Mouse (Mus musculus): ENCODE results near the gene Sirt7.

DNA sequence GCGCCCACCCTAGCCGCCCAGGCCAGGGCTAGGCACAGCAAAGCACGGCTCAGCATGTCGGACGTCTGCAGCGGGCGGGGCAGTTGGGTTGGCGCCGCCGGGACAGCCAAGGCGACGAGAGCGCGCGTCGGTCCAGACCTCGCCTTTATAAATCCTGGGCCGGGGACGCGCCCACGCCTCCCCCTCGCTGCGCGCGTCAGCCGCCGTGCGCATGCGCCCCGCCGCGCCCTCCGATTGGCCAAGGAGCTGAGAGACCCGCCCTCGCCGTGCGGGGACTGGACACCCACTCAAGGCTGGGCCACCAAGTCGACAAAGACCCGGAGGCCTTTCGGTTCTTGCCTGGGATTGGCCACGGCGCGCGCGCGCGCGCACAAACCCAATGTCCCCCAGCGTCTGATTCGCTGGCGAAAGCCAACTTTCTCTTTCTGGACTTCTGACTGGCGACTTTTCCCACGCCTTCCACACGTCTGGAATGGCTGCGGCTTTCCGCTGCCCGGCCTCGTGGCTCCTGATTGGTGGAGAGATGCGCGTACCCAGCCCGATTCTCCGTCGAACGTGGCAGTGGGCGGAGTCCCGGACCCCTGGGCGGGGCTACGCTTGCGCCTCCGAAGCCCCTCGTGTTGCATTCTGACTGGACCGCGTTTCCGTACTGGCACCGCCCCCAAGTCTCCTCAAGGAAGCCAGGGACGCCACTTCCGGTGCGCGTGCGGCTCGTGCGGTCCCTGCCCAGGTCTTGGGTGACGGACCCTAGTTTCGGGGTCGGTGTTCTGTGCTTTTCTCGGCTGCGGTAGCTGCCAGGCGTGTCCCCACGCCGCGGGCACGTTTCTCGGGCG lies 52.1 kb downstream of the Sirt7 start, which contains the start of gene P4hb:
- TF ChIP-seq POLR2A (IDR thresholded peaks at IDR 0.05; ENCODE audit: low read depth, low read length) = peak; percentile 96
- TF ChIP-seq CTCF (IDR thresholded peaks at IDR 0.05; ENCODE audit: extremely low read depth, insufficient read depth, insufficient read length, insufficient replicate concordance) = no peak

Data from spleen, adult 2 months (tissue).